In genomic region chr9:108819495-108819894, GRCm38 (mm10) we compare ENCODE assay signal across 10 mouse cellular contexts. TPM values are rescaled to one million over a fixed set of nuclear protein-coding genes. Genes with fewer than 3 reads are reported as not detected.
DNase-seq lines count a peak whose midpoint lies in the region; ATAC-seq and TF ChIP-seq lines count a peak whose summit lies in the region.
"Had no signal": no experiment of that assay in that cellular context is flagged by ENCODE, and none has a peak within 500 bp of the region (broad histone marks: within the 10 kb centered on the region; RNA-seq: fewer than 3 reads in every experiment).

No protein-coding gene starts in this region.

- H3K27ac ChIP-seq in hindbrain, embryonic 11.5 days (ENCODE audit: low read depth, low read length): no peak overlapping the region
- H3K27ac ChIP-seq in hindbrain, embryonic 13.5 days: no peak overlapping the region
- no peak overlapping the region for H3K27ac ChIP-seq in hindbrain, postnatal 0 days
- H3K27ac ChIP-seq: limb, embryonic 13.5 days had no signal

- H3K4me3 ChIP-seq in hindbrain, embryonic 11.5 days (ENCODE audit: low read depth, low read length): no peak overlapping the region
- H3K4me3 ChIP-seq in hindbrain, embryonic 13.5 days: no peak overlapping the region
- no peak overlapping the region for H3K4me3 ChIP-seq in hindbrain, postnatal 0 days (ENCODE audit: low read length)
- H3K4me3 ChIP-seq: erythroblast, embryonic 14.5 days; limb, embryonic 13.5 days had no signal

- 0 out of 2 replicates have a peak, but pooled peaks cover 2% of the 10 kb centered on the region for H3K27me3 ChIP-seq in hindbrain, embryonic 11.5 days (ENCODE audit: control insufficient read depth, insufficient read depth, low read length)
- H3K27me3 ChIP-seq in hindbrain, embryonic 13.5 days: peaks cover 16% of the 10 kb centered on the region
- H3K27me3 ChIP-seq in hindbrain, postnatal 0 days (ENCODE audit: insufficient read depth, low read length): no peaks in the 10 kb centered on the region

- TF ChIP-seq CTCF in hindbrain, postnatal 0 days (IDR thresholded peaks at IDR 0.05; ENCODE audit: low read depth): peak; percentile 78

- H3K36me3 ChIP-seq in hindbrain, embryonic 11.5 days (ENCODE audit: control insufficient read depth, insufficient read depth, low read length): no peaks in the 10 kb centered on the region; the same call in 1 of the 2 replicates
- peaks cover 47% of the 10 kb centered on the region for H3K36me3 ChIP-seq in hindbrain, embryonic 13.5 days
- H3K36me3 ChIP-seq in hindbrain, postnatal 0 days (ENCODE audit: insufficient read depth, low read length): peaks cover 30% of the 10 kb centered on the region

- H3K9ac ChIP-seq in hindbrain, embryonic 11.5 days (ENCODE audit: low read depth, low read length): no peak overlapping the region
- H3K9ac ChIP-seq in hindbrain, embryonic 13.5 days: no peak overlapping the region
- no peak overlapping the region for H3K9ac ChIP-seq in hindbrain, postnatal 0 days (replicated peaks; ENCODE audit: low read length)
- H3K9ac ChIP-seq: limb, embryonic 13.5 days had no signal

- H3K4me1 ChIP-seq in hindbrain, embryonic 11.5 days (replicated peaks; ENCODE audit: control insufficient read depth, insufficient read depth, low read length): no peaks in the 10 kb centered on the region
- peaks cover 12% of the 10 kb centered on the region for H3K4me1 ChIP-seq in hindbrain, embryonic 13.5 days (replicated peaks)
- no peaks in the 10 kb centered on the region for H3K4me1 ChIP-seq in hindbrain, postnatal 0 days (ENCODE audit: insufficient read depth, low read length)
- H3K4me1 ChIP-seq: limb, embryonic 13.5 days had no signal

- H3K9me3 ChIP-seq in hindbrain, embryonic 11.5 days (ENCODE audit: control insufficient read depth, low read length): no peaks in the 10 kb centered on the region
- no peaks in the 10 kb centered on the region for H3K9me3 ChIP-seq in hindbrain, embryonic 13.5 days
- no peaks in the 10 kb centered on the region for H3K9me3 ChIP-seq in hindbrain, postnatal 0 days (ENCODE audit: low read length)
- H3K9me3 ChIP-seq: limb, embryonic 13.5 days had no signal

- H3K4me2 ChIP-seq in hindbrain, embryonic 11.5 days (replicated peaks; ENCODE audit: low read depth, low read length): no peak overlapping the region
- no peak overlapping the region for H3K4me2 ChIP-seq in hindbrain, embryonic 13.5 days
- no peak overlapping the region for H3K4me2 ChIP-seq in hindbrain, postnatal 0 days (ENCODE audit: low read depth, low read length)
- H3K4me2 ChIP-seq: limb, embryonic 13.5 days had no signal

- peak; percentile 72 for DNase-seq in hindbrain, embryonic 11.5 days (ENCODE audit: low spot score)
- DNase-seq in urinary bladder, postnatal 25 days (ENCODE audit: low spot score): peak; percentile 42
- no peak for DNase-seq in urinary bladder, postnatal 36 days (ENCODE audit: low spot score in 2 of 2)
- peak; percentile 34 for DNase-seq in c-Kit-positive CD71-negative TER-119-negative erythroid progenitor cells, embryonic 14.5 days (ENCODE audit: low read depth)
- DNase-seq in hindbrain, postnatal 0 days (ENCODE audit: low spot score): peak; percentile 75
- DNase-seq in mesoderm, embryonic 11.5 days (ENCODE audit: low read depth, low spot score): peak; percentile 47
- DNase-seq in urinary bladder, postnatal 10 days (ENCODE audit: low spot score): no peak

- 63% methylated on average over 3 of the region's 3 CpGs for WGBS in hindbrain, embryonic 11.5 days
- WGBS in hindbrain, embryonic 13.5 days: 65% methylated on average over 3 of the region's 3 CpGs
- 54% methylated on average over 3 of the region's 3 CpGs for WGBS in hindbrain, postnatal 0 days

- no peak for ATAC-seq in hindbrain, embryonic 11.5 days (ENCODE audit: low FRiP score)
- ATAC-seq in hindbrain, embryonic 13.5 days (ENCODE audit: low FRiP score): no peak
- peak; percentile 43; the same call in 1 of the 2 replicates for ATAC-seq in hindbrain, postnatal 0 days

RNA-seq across cellular contexts. Expression of gene Celsr3, which starts 6.6 kb away (rescaled TPM):
- 10.1 and 16.8 TPM in 2 replicates for polyA plus RNA-seq in hindbrain, embryonic 11.5 days (2014; fragmentation: Nextera tagmentation; extraction: Ambion mirVana)
- polyA plus RNA-seq in hindbrain, embryonic 13.5 days (2015; fragmentation: Nextera tagmentation; extraction: Ambion mirVana): 13.8 and 14.3 TPM in 2 replicates
- total RNA-seq in hindbrain, postnatal 0 days (2014; rRNA removed): 49.2 and 86.4 TPM in 2 replicates
- 5.8 and 7.8 TPM in 2 replicates for polyA plus RNA-seq in hindbrain, postnatal 0 days (2015; fragmentation: Nextera tagmentation; extraction: Ambion mirVana)

RNA-seq across cellular contexts. Expression of gene Nckipsd, which starts 11.3 kb away (rescaled TPM):
- polyA plus RNA-seq in hindbrain, embryonic 11.5 days (2014; fragmentation: Nextera tagmentation; extraction: Ambion mirVana): 10.5 and 13.0 TPM in 2 replicates
- polyA plus RNA-seq in hindbrain, embryonic 13.5 days (2015; fragmentation: Nextera tagmentation; extraction: Ambion mirVana): 25.9 and 30.7 TPM in 2 replicates
- 33.6 and 72.6 TPM in 2 replicates for total RNA-seq in hindbrain, postnatal 0 days (2014; rRNA removed)
- 22.8 and 23.5 TPM in 2 replicates for polyA plus RNA-seq in hindbrain, postnatal 0 days (2015; fragmentation: Nextera tagmentation; extraction: Ambion mirVana)

RNA-seq across cellular contexts. Expression of gene Slc26a6, which starts 33.6 kb away (rescaled TPM):
- polyA plus RNA-seq in hindbrain, embryonic 11.5 days (2014; fragmentation: Nextera tagmentation; extraction: Ambion mirVana): 9.8 and 13.7 TPM in 2 replicates
- 15.1 and 16.1 TPM in 2 replicates for polyA plus RNA-seq in hindbrain, embryonic 13.5 days (2015; fragmentation: Nextera tagmentation; extraction: Ambion mirVana)
- 30.3 and 31.8 TPM in 2 replicates for total RNA-seq in hindbrain, postnatal 0 days (2014; rRNA removed)
- polyA plus RNA-seq in hindbrain, postnatal 0 days (2015; fragmentation: Nextera tagmentation; extraction: Ambion mirVana): 20.0 and 21.3 TPM in 2 replicates

RNA-seq across cellular contexts. Expression of gene Ip6k2, which starts 35.9 kb away (rescaled TPM):
- 122 and 136 TPM in 2 replicates for polyA plus RNA-seq in hindbrain, embryonic 11.5 days (2014; fragmentation: Nextera tagmentation; extraction: Ambion mirVana)
- 222 and 228 TPM in 2 replicates for polyA plus RNA-seq in hindbrain, embryonic 13.5 days (2015; fragmentation: Nextera tagmentation; extraction: Ambion mirVana)
- 122 and 126 TPM in 2 replicates for total RNA-seq in hindbrain, postnatal 0 days (2014; rRNA removed)
- 187 and 189 TPM in 2 replicates for polyA plus RNA-seq in hindbrain, postnatal 0 days (2015; fragmentation: Nextera tagmentation; extraction: Ambion mirVana)

Comparison
In these comparisons a context has a peak if more than half of its experiments do, and no peak if none do; other contexts are left out.
1. DNase-seq: peak in hindbrain, embryonic 11.5 days (single experiment), urinary bladder, postnatal 25 days (single experiment), c-Kit-positive CD71-negative TER-119-negative erythroid progenitor cells, embryonic 14.5 days (single experiment), hindbrain, postnatal 0 days (single experiment) and mesoderm, embryonic 11.5 days (single experiment); none in urinary bladder, postnatal 36 days (0 of 2) and urinary bladder, postnatal 10 days (single experiment).